Mouse (Mus musculus): ENCODE data around the gene Pcsk6. TPM values are rescaled to one million over a fixed set of nuclear protein-coding genes. Genes with fewer than 3 reads are reported as not detected.
"Not testable (repeated sequence)": the region's sequence is repeated elsewhere in the genome, so short reads cannot be mapped to it uniquely, and the experiment has no call there.

The Pcsk6 gene
- 2.7 and 3.1 TPM in 2 replicates for polyA plus RNA-seq (2014; fragmentation: Nextera tagmentation; extraction: Ambion mirVana)

DNA sequence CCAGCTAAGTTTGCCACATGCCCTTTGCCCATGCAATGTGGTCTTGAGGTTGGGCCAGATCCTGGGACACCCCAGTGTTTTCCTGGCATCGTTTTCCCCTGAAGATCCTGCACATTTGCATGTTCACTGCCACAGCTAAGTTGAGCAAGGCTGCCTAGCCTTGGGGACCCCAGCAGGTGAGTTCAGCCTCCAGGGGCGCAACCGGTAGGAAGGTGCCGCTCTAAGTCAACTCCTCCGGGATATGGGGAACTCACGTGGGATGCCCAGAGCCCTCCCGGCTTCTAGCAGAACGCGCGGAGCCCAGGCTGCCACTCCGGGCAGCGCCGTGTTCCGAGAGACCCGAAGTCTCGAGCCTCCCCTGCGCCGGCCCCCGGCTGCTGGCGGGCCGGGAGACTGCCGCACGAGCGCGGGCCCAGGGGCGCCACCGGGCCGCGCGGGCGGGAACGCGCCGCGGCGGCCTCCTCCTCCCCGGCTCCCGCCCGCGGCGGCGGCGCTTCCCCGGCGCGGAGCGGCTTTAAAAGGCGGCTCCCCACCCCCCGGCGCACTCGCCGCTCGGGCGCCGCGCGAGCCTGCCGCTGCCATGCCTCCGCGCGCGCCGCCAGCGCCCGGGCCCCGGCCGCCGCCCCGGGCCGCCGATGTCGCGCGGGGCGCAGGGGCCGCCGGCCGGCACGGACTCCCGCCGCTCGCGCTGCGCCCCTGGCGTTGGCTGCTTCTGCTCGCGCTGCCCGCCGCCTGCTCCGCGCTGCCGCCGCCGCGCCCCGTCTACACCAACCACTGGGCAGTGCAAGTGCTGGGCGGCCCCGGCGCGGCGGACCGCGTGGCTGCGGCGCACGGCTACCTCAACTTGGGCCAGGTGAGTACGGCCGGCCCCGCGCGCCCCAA lies at the start of gene Pcsk6:
Gene Pcsk6 (plus strand): TSS at position 144 of the 882 bp plus-strand sequence.
- H3K9me3 ChIP-seq (ENCODE audit: control insufficient read depth, low read length) = no peaks in the 10 kb centered on the region
- peak within 1 kb of the TSS; percentile 63 for H3K9ac ChIP-seq (ENCODE audit: low read length)
- peaks cover 1% of the 10 kb centered on the region; the same call in 1 of the 2 replicates for H3K4me1 ChIP-seq (replicated peaks; ENCODE audit: control insufficient read depth, insufficient read depth, low read length)
- peak within 1 kb of the TSS; percentile 96 for H3K4me2 ChIP-seq (ENCODE audit: low read depth, low read length, severe bottlenecking)
- ATAC-seq (replicated peaks; ENCODE audit: low FRiP score) (peak; percentile 60), DNase-seq (ENCODE audit: low spot score) (peak; percentile 81)
- H3K27me3 ChIP-seq (ENCODE audit: control insufficient read depth, insufficient read depth, low read length) = peaks cover 24% of the 10 kb centered on the region
- WGBS = under 1% methylated on average over 69 of the region's 111 CpGs
- no peak within 1 kb of the TSS for H3K27ac ChIP-seq (ENCODE audit: low read depth, low read length)
- H3K36me3 ChIP-seq (ENCODE audit: control insufficient read depth, insufficient read depth, low read length) = no peaks in the 10 kb centered on the region
- peak within 1 kb of the TSS; percentile 57 for H3K4me3 ChIP-seq (ENCODE audit: low read depth, low read length)

DNA sequence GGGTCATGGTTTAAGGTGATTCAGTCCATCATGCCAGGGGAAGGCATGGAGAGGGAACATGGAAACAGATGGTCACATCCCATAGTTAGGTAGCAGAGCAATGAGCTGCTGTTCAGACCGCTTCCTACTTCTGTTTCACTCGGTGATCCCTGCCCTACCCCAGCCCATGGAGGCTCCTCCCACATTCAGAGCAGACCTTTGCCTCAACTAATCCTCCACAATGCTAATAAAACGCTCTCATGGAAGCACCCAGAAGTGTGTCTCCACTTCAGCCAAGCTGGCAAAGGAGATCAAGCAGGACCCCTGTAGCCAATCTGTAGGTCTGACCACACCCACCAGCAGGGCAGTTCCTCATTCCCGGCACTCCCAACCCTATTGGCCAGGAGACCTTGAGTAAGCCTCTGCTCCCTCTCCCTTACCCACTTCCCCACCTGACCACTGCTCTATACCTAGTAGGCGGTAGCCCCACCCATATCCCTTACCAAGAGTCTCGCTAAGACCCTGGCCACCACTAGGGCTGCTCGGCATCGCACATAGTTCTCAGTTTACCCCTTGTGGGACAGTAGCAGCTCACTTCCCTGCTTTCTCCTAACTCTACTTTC lies 47.8 kb upstream of the Pcsk6 start:
- ATAC-seq (replicated peaks; ENCODE audit: low FRiP score) (no peak), DNase-seq (ENCODE audit: low spot score) (no peak)
- no peak overlapping the region for H3K4me3 ChIP-seq (ENCODE audit: low read depth, low read length)
- no peak overlapping the region for H3K9ac ChIP-seq (ENCODE audit: low read length)
- 86% methylated on average over 8 of the region's 8 CpGs for WGBS
- H3K27me3 ChIP-seq (ENCODE audit: control insufficient read depth, insufficient read depth, low read length) = no peaks in the 10 kb centered on the region
- H3K36me3 ChIP-seq (ENCODE audit: control insufficient read depth, insufficient read depth, low read length) = no peaks in the 10 kb centered on the region
- H3K4me2 ChIP-seq (ENCODE audit: low read depth, low read length, severe bottlenecking) = no peak overlapping the region
- no peaks in the 10 kb centered on the region for H3K9me3 ChIP-seq (ENCODE audit: control insufficient read depth, low read length)
- no peak overlapping the region for H3K27ac ChIP-seq (ENCODE audit: low read depth, low read length)
- no peaks in the 10 kb centered on the region for H3K4me1 ChIP-seq (replicated peaks; ENCODE audit: control insufficient read depth, insufficient read depth, low read length)

DNA sequence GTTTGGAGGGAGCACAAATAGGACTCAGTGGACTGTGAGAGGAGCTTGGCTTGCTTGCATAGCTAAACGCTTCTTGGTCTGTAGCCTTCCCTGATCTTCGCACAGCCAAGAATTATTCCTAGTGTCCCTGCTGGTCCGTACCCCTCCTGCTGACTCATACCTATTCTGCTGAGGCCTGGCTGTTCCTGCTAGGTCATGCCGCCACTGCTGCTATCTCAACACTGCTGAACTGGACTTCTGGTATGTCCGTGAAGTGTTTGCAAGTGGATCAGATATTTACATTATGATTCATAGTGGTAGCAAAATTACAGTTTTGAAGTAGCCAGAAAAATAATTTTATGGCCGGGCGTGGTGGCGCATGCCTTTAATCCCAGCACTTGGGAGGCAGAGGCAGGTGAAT lies 44.0 kb upstream of the Pcsk6 start:
- 94% methylated on average over 8 of the region's 8 CpGs for WGBS
- Histone ChIP-seq H3K4me2 (ENCODE audit: low read depth, low read length, severe bottlenecking) (no peak overlapping the region), H3K9ac (ENCODE audit: low read length) (no peak overlapping the region), H3K27me3 (ENCODE audit: control insufficient read depth, insufficient read depth, low read length) (no peaks in the 10 kb centered on the region), H3K9me3 (ENCODE audit: control insufficient read depth, low read length) (no peaks in the 10 kb centered on the region), H3K27ac (ENCODE audit: low read depth, low read length) (no peak overlapping the region), H3K4me3 (ENCODE audit: low read depth, low read length) (no peak overlapping the region), H3K36me3 (ENCODE audit: control insufficient read depth, insufficient read depth, low read length) (no peaks in the 10 kb centered on the region), H3K4me1 (replicated peaks; ENCODE audit: control insufficient read depth, insufficient read depth, low read length) (no peaks in the 10 kb centered on the region)
- ATAC-seq (replicated peaks; ENCODE audit: low FRiP score) = no peak
- DNase-seq (ENCODE audit: low spot score) = no peak

DNA sequence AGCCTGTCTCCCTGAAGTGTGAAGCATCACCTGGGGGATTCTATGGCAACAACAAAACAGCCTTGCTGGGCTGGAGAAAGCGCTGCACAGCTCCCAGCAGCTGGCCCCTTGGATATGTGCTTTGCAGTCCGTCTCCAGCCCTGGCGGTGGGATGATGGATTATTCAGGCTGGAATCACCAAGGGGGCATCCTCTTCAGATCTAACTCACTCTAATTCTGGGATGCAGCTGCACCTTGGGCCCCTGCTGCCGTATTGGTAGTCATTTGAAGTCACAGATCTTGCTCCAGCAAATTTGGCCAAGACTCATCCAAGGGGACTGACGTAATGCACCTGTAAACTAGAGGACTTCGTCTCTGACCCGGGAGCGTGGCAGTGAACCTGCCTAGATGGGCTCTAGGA lies 41.1 kb upstream of the Pcsk6 start:
- no peak overlapping the region for H3K4me2 ChIP-seq (ENCODE audit: low read depth, low read length, severe bottlenecking)
- H3K36me3 ChIP-seq (ENCODE audit: control insufficient read depth, insufficient read depth, low read length) = no peaks in the 10 kb centered on the region
- H3K4me1 ChIP-seq (replicated peaks; ENCODE audit: control insufficient read depth, insufficient read depth, low read length) = no peaks in the 10 kb centered on the region
- no peak overlapping the region for H3K27ac ChIP-seq (ENCODE audit: low read depth, low read length)
- ATAC-seq (replicated peaks; ENCODE audit: low FRiP score) (no peak), DNase-seq (ENCODE audit: low spot score) (no peak)
- H3K4me3 ChIP-seq (ENCODE audit: low read depth, low read length) = no peak overlapping the region
- H3K9me3 ChIP-seq (ENCODE audit: control insufficient read depth, low read length) = no peaks in the 10 kb centered on the region
- 33% methylated on average over 8 of the region's 8 CpGs for WGBS
- no peak overlapping the region for H3K9ac ChIP-seq (ENCODE audit: low read length)
- H3K27me3 ChIP-seq (ENCODE audit: control insufficient read depth, insufficient read depth, low read length) = no peaks in the 10 kb centered on the region

DNA sequence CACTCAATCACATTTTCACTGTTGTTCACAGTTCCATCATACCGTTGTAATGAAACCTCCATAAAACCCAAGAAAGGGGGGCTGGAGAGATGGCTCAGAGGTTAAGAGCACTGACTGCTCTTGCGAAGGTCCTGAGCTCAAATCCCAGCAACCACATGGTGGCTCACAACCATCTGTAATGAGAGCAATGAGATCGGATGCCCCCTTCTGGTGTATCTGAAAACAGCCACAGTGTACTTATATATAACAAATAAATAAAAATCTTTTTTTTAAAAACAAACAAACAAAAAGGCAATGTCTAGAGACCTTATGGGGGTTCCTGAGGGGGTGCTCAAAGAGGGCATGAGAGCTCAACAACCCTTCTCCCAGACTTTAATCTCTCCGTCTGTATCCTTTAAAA lies 39.6 kb upstream of the Pcsk6 start:
- H3K9ac ChIP-seq (ENCODE audit: low read length); H3K27me3 ChIP-seq (ENCODE audit: control insufficient read depth, insufficient read depth, low read length); H3K4me2 ChIP-seq (ENCODE audit: low read depth, low read length, severe bottlenecking); DNase-seq (ENCODE audit: low spot score); H3K27ac ChIP-seq (ENCODE audit: low read depth, low read length); H3K4me3 ChIP-seq (ENCODE audit: low read depth, low read length); H3K9me3 ChIP-seq (ENCODE audit: control insufficient read depth, low read length); ATAC-seq (replicated peaks; ENCODE audit: low FRiP score); H3K36me3 ChIP-seq (ENCODE audit: control insufficient read depth, insufficient read depth, low read length); H3K4me1 ChIP-seq (replicated peaks; ENCODE audit: control insufficient read depth, insufficient read depth, low read length): not testable (repeated sequence)
- 81% methylated on average over 4 of the region's 4 CpGs for WGBS

DNA sequence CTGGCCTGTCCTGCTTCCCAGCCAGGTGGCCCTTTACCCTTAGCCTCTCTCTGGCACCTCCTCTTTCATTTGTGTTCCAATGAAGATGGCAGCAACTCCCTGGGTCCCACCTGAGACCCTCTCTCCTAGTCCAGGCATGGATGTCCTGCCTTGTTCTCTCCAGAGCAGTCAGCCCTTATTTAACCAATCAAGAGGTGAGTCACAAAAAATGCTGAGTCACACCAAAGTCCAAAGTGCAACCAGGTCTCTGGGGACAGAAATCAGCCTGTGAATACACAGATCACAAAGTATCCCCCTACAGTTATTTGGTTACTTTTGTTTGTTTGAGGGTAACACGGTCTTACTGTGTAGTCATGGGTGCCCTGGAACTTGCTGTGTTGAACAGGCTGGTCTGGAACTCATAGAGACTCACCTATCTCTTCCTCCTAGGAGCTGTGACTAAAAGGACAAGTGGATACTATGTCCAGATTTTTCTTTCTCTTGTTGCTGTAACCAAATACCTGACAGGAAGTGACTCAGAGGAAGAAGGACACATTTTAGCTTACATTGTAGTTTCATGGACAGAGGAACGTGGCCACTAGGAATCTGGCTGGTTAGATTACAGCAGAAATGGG lies 38.9 kb upstream of the Pcsk6 start:
- WGBS = 76% methylated on average over 2 of the region's 2 CpGs
- Histone ChIP-seq H3K4me3 (ENCODE audit: low read depth, low read length) (no peak overlapping the region), H3K4me2 (ENCODE audit: low read depth, low read length, severe bottlenecking) (no peak overlapping the region), H3K27me3 (ENCODE audit: control insufficient read depth, insufficient read depth, low read length) (no peaks in the 10 kb centered on the region), H3K36me3 (ENCODE audit: control insufficient read depth, insufficient read depth, low read length) (no peaks in the 10 kb centered on the region), H3K9me3 (ENCODE audit: control insufficient read depth, low read length) (no peaks in the 10 kb centered on the region), H3K9ac (ENCODE audit: low read length) (no peak overlapping the region), H3K27ac (ENCODE audit: low read depth, low read length) (no peak overlapping the region), H3K4me1 (replicated peaks; ENCODE audit: control insufficient read depth, insufficient read depth, low read length) (no peaks in the 10 kb centered on the region)
- no peak for DNase-seq (ENCODE audit: low spot score)
- ATAC-seq (replicated peaks; ENCODE audit: low FRiP score) = no peak

DNA sequence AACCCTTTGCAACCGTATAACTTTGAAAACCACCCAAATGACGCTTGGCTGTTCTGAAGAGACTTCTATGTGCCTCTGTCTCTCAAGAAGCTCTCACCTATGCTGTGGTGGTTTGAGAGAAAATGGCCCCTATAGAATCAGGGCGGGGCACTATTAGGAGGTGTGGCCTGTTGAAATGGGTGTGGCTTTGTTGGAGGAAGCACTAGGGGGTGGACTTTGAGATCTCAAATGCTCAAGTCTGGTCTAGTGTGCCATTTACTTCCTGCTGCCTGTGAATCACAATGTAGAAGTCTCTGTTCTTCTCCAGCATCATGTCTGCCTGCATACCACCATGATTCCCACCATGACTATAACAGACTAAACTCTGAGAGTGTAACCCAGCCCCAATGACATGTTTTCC lies 21.8 kb upstream of the Pcsk6 start:
- Histone ChIP-seq H3K27me3 (ENCODE audit: control insufficient read depth, insufficient read depth, low read length) (no peaks in the 10 kb centered on the region), H3K9me3 (ENCODE audit: control insufficient read depth, low read length) (peaks cover 4% of the 10 kb centered on the region; the same call in 1 of the 2 replicates), H3K4me2 (ENCODE audit: low read depth, low read length, severe bottlenecking) (no peak overlapping the region), H3K36me3 (ENCODE audit: control insufficient read depth, insufficient read depth, low read length) (no peaks in the 10 kb centered on the region), H3K4me1 (replicated peaks; ENCODE audit: control insufficient read depth, insufficient read depth, low read length) (no peaks in the 10 kb centered on the region), H3K4me3 (ENCODE audit: low read depth, low read length) (no peak overlapping the region), H3K27ac (ENCODE audit: low read depth, low read length) (no peak overlapping the region), H3K9ac (ENCODE audit: low read length) (no peak overlapping the region)
- whole genome bisulfite sequencing = 94% methylated on average over 3 of the region's 3 CpGs
- no peak for ATAC-seq (replicated peaks; ENCODE audit: low FRiP score)
- DNase-seq (ENCODE audit: low spot score) = no peak

DNA sequence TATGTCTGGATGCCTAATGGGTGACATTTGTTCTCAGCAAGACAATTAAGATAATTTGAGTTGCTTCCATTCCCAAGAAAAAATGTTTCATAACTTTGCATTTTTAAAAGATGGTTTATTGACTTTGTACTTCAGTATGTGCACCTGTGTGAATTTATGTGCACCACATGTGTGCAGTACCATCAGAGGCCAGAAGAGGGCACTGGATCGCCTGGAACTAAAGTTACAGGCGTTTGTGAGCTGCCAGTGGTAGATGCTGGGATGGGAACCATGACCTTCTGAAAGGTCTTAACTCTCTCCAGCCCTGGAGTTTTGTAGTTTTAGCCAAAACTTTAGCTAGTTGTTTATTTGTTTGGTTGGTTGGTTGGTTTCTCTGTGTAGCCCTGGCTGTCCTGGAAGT lies 18.3 kb upstream of the Pcsk6 start:
- 55% methylated on average over 2 of the region's 2 CpGs for WGBS
- Histone ChIP-seq H3K9me3 (ENCODE audit: control insufficient read depth, low read length) (peaks cover 4% of the 10 kb centered on the region; the same call in 1 of the 2 replicates), H3K4me1 (replicated peaks; ENCODE audit: control insufficient read depth, insufficient read depth, low read length) (no peaks in the 10 kb centered on the region)

More for the DNA sequence above, 18.3 kb upstream of the Pcsk6 start:
- no peak overlapping the region for H3K4me2 ChIP-seq (ENCODE audit: low read depth, low read length, severe bottlenecking)
- H3K27ac ChIP-seq (ENCODE audit: low read depth, low read length) = no peak overlapping the region
- H3K9ac ChIP-seq (ENCODE audit: low read length) = no peak overlapping the region
- H3K27me3 ChIP-seq (ENCODE audit: control insufficient read depth, insufficient read depth, low read length) = no peaks in the 10 kb centered on the region
- H3K36me3 ChIP-seq (ENCODE audit: control insufficient read depth, insufficient read depth, low read length) = no peaks in the 10 kb centered on the region
- H3K4me3 ChIP-seq (ENCODE audit: low read depth, low read length) = no peak overlapping the region
- no peak for DNase-seq (ENCODE audit: low spot score)
- ATAC-seq (replicated peaks; ENCODE audit: low FRiP score) = no peak
